Mouse (Mus musculus): ENCODE measurements around the gene Tmem239. TPM values are rescaled to one million over a fixed set of nuclear protein-coding genes. Genes with fewer than 3 reads are reported as not detected.
"Not testable (repeated sequence)": the region's sequence is repeated elsewhere in the genome, so short reads cannot be mapped to it uniquely, and the experiment has no call there.

Tmem239 gene
- total RNA-seq (2015; ENCODE audit: low replicate concordance) = not detected in 2 replicates
- total RNA-seq (2017; ENCODE audit: low replicate concordance) = not detected in 2 replicates

GRCm38 (mm10) chr2:130406178-130406577 is at the start of gene Tmem239:
Tmem239 (plus strand) TSS chr2:130406478.
- ATAC-seq (replicated peaks; ENCODE audit: low FRiP score, poor library complexity, severe bottlenecking) = no peak

GRCm38 (mm10) chr2:130357551-130357950 is 48.7 kb upstream of the Tmem239 start:
- no peak for ATAC-seq (replicated peaks; ENCODE audit: low FRiP score, poor library complexity, severe bottlenecking)

GRCm38 (mm10) chr2:130358852-130359251 is 47.4 kb upstream of the Tmem239 start:
- no peak for ATAC-seq (replicated peaks; ENCODE audit: low FRiP score, poor library complexity, severe bottlenecking)

GRCm38 (mm10) chr2:130362511-130363026 is 43.7 kb upstream of the Tmem239 start:
- ATAC-seq (replicated peaks; ENCODE audit: low FRiP score, poor library complexity, severe bottlenecking) = no peak

GRCm38 (mm10) chr2:130365211-130366094 is 40.8 kb upstream of the Tmem239 start:
- ATAC-seq (replicated peaks; ENCODE audit: low FRiP score, poor library complexity, severe bottlenecking) = no peak

- no peak for ATAC-seq (replicated peaks; ENCODE audit: low FRiP score, poor library complexity, severe bottlenecking)
Observed at GRCm38 (mm10) chr2:130367386-130367785, 38.9 kb upstream of the Tmem239 start.

- not testable (repeated sequence) for ATAC-seq (replicated peaks; ENCODE audit: low FRiP score, poor library complexity, severe bottlenecking)
Observed at GRCm38 (mm10) chr2:130373026-130373425, 33.3 kb upstream of the Tmem239 start.

- ATAC-seq (replicated peaks; ENCODE audit: low FRiP score, poor library complexity, severe bottlenecking) = no peak
Observed at GRCm38 (mm10) chr2:130374951-130375350, 31.3 kb upstream of the Tmem239 start.

- ATAC-seq (replicated peaks; ENCODE audit: low FRiP score, poor library complexity, severe bottlenecking) = no peak
Observed at GRCm38 (mm10) chr2:130383205-130383604, 23.1 kb upstream of the Tmem239 start.

GRCm38 (mm10) chr2:130383895-130384294 is 22.4 kb upstream of the Tmem239 start:
- ATAC-seq (replicated peaks; ENCODE audit: low FRiP score, poor library complexity, severe bottlenecking) = no peak

- ATAC-seq (replicated peaks; ENCODE audit: low FRiP score, poor library complexity, severe bottlenecking) = no peak
Observed at GRCm38 (mm10) chr2:130386212-130386611, 20.1 kb upstream of the Tmem239 start.

- no peak for ATAC-seq (replicated peaks; ENCODE audit: low FRiP score, poor library complexity, severe bottlenecking)
Observed at GRCm38 (mm10) chr2:130388796-130389195, 17.5 kb upstream of the Tmem239 start.

GRCm38 (mm10) chr2:130390993-130391625 is 15.2 kb upstream of the Tmem239 start:
- ATAC-seq (replicated peaks; ENCODE audit: low FRiP score, poor library complexity, severe bottlenecking) = no peak

- ATAC-seq (replicated peaks; ENCODE audit: low FRiP score, poor library complexity, severe bottlenecking) = no peak
Observed at GRCm38 (mm10) chr2:130392836-130393235, 13.4 kb upstream of the Tmem239 start.

- no peak for ATAC-seq (replicated peaks; ENCODE audit: low FRiP score, poor library complexity, severe bottlenecking)
Observed at GRCm38 (mm10) chr2:130395696-130396095, 10.6 kb upstream of the Tmem239 start.

- no peak for ATAC-seq (replicated peaks; ENCODE audit: low FRiP score, poor library complexity, severe bottlenecking)
Observed at GRCm38 (mm10) chr2:130397186-130397985, 8.9 kb upstream of the Tmem239 start, which contains the start of gene Cpxm1. Cpxm1 (minus strand) TSS chr2:130397574.

- ATAC-seq (replicated peaks; ENCODE audit: low FRiP score, poor library complexity, severe bottlenecking) = no peak
Observed at GRCm38 (mm10) chr2:130398091-130398490, 8.2 kb upstream of the Tmem239 start.

- ATAC-seq (replicated peaks; ENCODE audit: low FRiP score, poor library complexity, severe bottlenecking) = no peak
Observed at GRCm38 (mm10) chr2:130400046-130400445, 6.2 kb upstream of the Tmem239 start.

- ATAC-seq (replicated peaks; ENCODE audit: low FRiP score, poor library complexity, severe bottlenecking) = no peak
Observed at GRCm38 (mm10) chr2:130401891-130402290, 4.4 kb upstream of the Tmem239 start.

GRCm38 (mm10) chr2:130404939-130405338 is 1.3 kb upstream of the Tmem239 start, which contains the start of the genes Gm28372 and 1700020A23Rik:
Gm28372 (plus strand) TSS chr2:130405239.
1700020A23Rik (plus strand) TSS chr2:130405259.
- no peak for ATAC-seq (replicated peaks; ENCODE audit: low FRiP score, poor library complexity, severe bottlenecking)

Data from erythroid progenitor cell, adult 5-6 weeks (primary cell).